Mouse (Mus musculus) bone marrow macrophage, adult 2 months (primary cell): ENCODE results near the gene Gm10406.
"Not testable (repeated sequence)": the region's sequence is repeated elsewhere in the genome, so short reads cannot be mapped to it uniquely, and the experiment has no call there.

Source experiments
- CTCF ChIP-seq: IDR thresholded peaks from 2 replicates; pipeline ENCODE4 v1.5.1; 2012; ENCODE audit warnings: low read depth, mild to moderate bottlenecking, low read length, moderate library complexity
- POLR2A ChIP-seq: IDR thresholded peaks from 2 replicates; pipeline ENCODE4 v1.6.1; 2012; ENCODE audit warnings: mild to moderate bottlenecking, low read depth, low read length, borderline replicate concordance

DNA sequence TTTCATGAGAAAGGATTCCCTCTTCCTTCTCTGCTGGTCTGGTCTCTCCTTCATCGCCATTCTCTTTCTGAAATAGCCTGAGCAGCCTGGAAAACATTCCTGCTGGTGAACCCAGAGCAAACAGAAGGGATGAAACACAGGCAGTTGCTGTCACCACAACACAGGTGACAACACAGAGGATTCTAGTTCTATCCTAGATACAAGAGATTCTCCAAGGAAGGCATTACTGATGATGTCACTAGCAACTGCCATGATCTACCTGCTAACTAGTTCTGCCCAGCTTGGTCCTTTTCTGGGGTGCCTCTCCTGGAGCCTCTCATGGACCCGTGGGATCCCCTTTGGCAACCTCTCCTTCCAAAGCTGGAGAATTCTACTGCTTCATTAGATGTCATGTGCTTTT is 53.5 kb downstream of the Gm10406 start, which contains the start of gene Gm6356:
- not testable (repeated sequence) for TF ChIP-seq CTCF, POLR2A
